Mouse (Mus musculus) olfactory bulb, adult 2 months (tissue): Measurements from ENCODE around the gene Srsf4.

Experiments
- CTCF ChIP-seq: fragments of 200-500 bp; IDR thresholded peaks from 2 replicates; pipeline ENCODE4 v1.5.1; 2012; ENCODE audit warnings: low read depth, mild to moderate bottlenecking, low read length, moderate library complexity; ENCODE audit not compliant: insufficient read depth
- POLR2A ChIP-seq: fragments of 200-500 bp; IDR thresholded peaks from 2 replicates; pipeline ENCODE4 v1.6.1; 2012; ENCODE audit warnings: mild to moderate bottlenecking, low read depth, low read length, moderate library complexity; ENCODE audit not compliant: insufficient read depth

DNA sequence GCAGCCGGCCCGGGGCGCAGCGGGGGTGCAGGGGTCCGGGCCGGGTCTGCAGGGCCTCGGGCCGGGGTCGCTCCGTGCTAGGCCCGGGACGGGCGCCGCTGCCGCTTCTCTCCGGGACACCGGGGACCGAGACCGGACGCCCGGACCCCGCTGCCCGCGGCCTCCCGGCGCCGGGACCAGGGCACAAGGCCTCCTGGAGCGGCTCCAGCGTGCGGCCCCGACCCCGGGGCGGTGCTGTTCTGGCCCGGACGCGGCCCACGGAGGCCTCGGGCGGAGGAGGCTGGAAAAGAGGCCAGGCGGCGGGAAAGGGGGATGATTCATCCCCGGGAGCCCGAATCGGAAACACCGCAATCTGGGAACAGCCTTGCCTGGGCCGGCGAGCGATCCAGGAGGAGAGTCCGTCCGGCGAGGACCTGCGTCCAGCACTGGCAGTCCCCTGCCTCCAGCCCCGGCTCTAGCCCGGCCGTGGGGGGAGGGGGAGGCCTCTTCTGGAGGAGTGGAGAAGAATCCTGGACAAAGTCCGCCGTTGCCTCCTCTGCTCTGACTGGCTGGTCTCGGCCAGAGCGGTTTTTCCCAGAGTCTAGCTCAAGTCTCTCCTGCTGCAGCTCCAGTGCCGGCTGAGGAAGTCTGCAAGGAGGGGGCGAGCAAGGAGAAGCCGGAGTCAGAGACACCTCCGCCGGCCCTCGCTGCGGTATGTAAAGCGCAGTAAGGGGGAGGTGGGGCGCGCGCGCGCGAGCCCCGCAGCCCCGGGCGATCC lies 47.4 kb downstream of the Srsf4 start:
- TF ChIP-seq CTCF: no peak
- no peak for TF ChIP-seq POLR2A
